Mouse (Mus musculus): ENCODE data around the gene BC030499. TPM values are rescaled to one million over a fixed set of nuclear protein-coding genes. Genes with fewer than 3 reads are reported as not detected.
"Not testable (repeated sequence)": the region's sequence is repeated elsewhere in the genome, so short reads cannot be mapped to it uniquely, and the experiment has no call there.

BC030499 gene
- total and polyA plus RNA-seq, 3 experiments = 0.73 to 1.1 TPM; not detected in 1

- Histone ChIP-seq H3K4me1 (ENCODE audit: control insufficient read depth in 1 of 2, insufficient read depth in 2 of 2, low read length in 2 of 2) (0 out of 4 replicates have a peak, but pooled peaks cover 0 to 2% of the 10 kb centered on the region in 2 experiments), H3K27me3 (ENCODE audit: control insufficient read depth in 1 of 2, insufficient read depth in 2 of 2, low read length in 2 of 2) (no peaks in the 10 kb centered on the region), H3K36me3 (ENCODE audit: control insufficient read depth in 1 of 2, insufficient read depth in 2 of 2, low read length in 2 of 2) (peaks cover 0 to 34% of the 10 kb centered on the region in 2 experiments; a peak in 2 of 4 replicates), H3K27ac (ENCODE audit: control insufficient read depth, low read depth, low read length) (no peak overlapping the region), H3K4me3 (ENCODE audit: control insufficient read depth in 1 of 2, insufficient read depth in 1 of 2, low read depth in 2 of 2, low read length in 2 of 2) (no peak overlapping the region), H3K79me2 (ENCODE audit: control insufficient read depth, insufficient read depth, low read length, poor library complexity) (no peaks in the 10 kb centered on the region), H3K9ac (ENCODE audit: control insufficient read depth, low read depth, low read length, poor library complexity, severe bottlenecking) (no peak overlapping the region), H3K9me3 (replicated peaks; ENCODE audit: insufficient read depth, low read length) (no peaks in the 10 kb centered on the region)
- no peak for DNase-seq (ENCODE audit: low read depth, low spot score)
- no peak for TF ChIP-seq USF2 (IDR thresholded peaks at IDR 0.05; ENCODE audit: borderline replicate concordance in 1 of 2, insufficient read depth in 1 of 2, low read depth in 1 of 2, low read length in 2 of 2)
- TF ChIP-seq GABPA (IDR thresholded peaks at IDR 0.05; ENCODE audit: low read depth, low read length) = no peak
- no peak for TF ChIP-seq MYC (IDR thresholded peaks at IDR 0.05; ENCODE audit: low read depth, low read length)
- no peak for TF ChIP-seq NELFE (IDR thresholded peaks at IDR 0.05; ENCODE audit: low read depth, low read length)
- TF ChIP-seq CHD1 (IDR thresholded peaks at IDR 0.05; ENCODE audit: low read depth, low read length) = no peak
- no peak for TF ChIP-seq BHLHE40 (IDR thresholded peaks at IDR 0.05; ENCODE audit: borderline replicate concordance, low read depth, low read length)
- no peak for TF ChIP-seq ELF1 (IDR thresholded peaks at IDR 0.05; ENCODE audit: low read depth, low read length)
- TF ChIP-seq ZNF384 (IDR thresholded peaks at IDR 0.05; ENCODE audit: low read depth, low read length) = no peak
- no peak for TF ChIP-seq TAL1 (IDR thresholded peaks at IDR 0.05; ENCODE audit: low read length)
- TF ChIP-seq USF1 (IDR thresholded peaks at IDR 0.05; ENCODE audit: low read depth, low read length) = no peak
- no peak for TF ChIP-seq ZC3H11A (IDR thresholded peaks at IDR 0.05; ENCODE audit: low read depth, low read length)
- TF ChIP-seq MXI1 (IDR thresholded peaks at IDR 0.05; ENCODE audit: low read depth, low read length) = no peak
- TF ChIP-seq MYB (IDR thresholded peaks at IDR 0.05; ENCODE audit: low read depth, low read length) = no peak
These were observed 15.0 kb upstream of the BC030499 start for GRCm38 (mm10) chr11:78275596-78275995.

- TF ChIP-seq RAD21 (IDR thresholded peaks at IDR 0.05; ENCODE audit: low read depth, low read length) (peak; percentile 41), SMC3 (IDR thresholded peaks at IDR 0.05; ENCODE audit: low read depth, low read length) (peak; percentile 41), ZNF384 (IDR thresholded peaks at IDR 0.05; ENCODE audit: low read depth, low read length) (peak; percentile 90), CTCF (IDR thresholded peaks at IDR 0.05 in 2 of 3, conservative IDR thresholded peaks at IDR 0.05 in 1 of 3; ENCODE audit: control insufficient read depth in 1 of 3, insufficient read depth in 1 of 3, low read depth in 2 of 3, low read length in 3 of 3, poor library complexity in 1 of 3, severe bottlenecking in 1 of 3) (peak; percentile 42 to 64 (median 61))
- not testable (repeated sequence) for H3K27me3 ChIP-seq (ENCODE audit: control insufficient read depth in 1 of 2, insufficient read depth in 2 of 2, low read length in 2 of 2); H3K4me3 ChIP-seq (ENCODE audit: control insufficient read depth in 1 of 2, insufficient read depth in 1 of 2, low read depth in 2 of 2, low read length in 2 of 2); H3K9ac ChIP-seq (ENCODE audit: control insufficient read depth, low read depth, low read length, poor library complexity, severe bottlenecking); H3K79me2 ChIP-seq (ENCODE audit: control insufficient read depth, insufficient read depth, low read length, poor library complexity); H3K27ac ChIP-seq (ENCODE audit: control insufficient read depth, low read depth, low read length); H3K9me3 ChIP-seq (replicated peaks; ENCODE audit: insufficient read depth, low read length); H3K4me1 ChIP-seq (ENCODE audit: control insufficient read depth in 1 of 2, insufficient read depth in 2 of 2, low read length in 2 of 2)
- DNase-seq (ENCODE audit: low read depth, low spot score) = peak; percentile 77
- peaks cover 0 to 36% of the 10 kb centered on the region in 2 experiments; a peak in 2 of 4 replicates for H3K36me3 ChIP-seq (ENCODE audit: control insufficient read depth in 1 of 2, insufficient read depth in 2 of 2, low read length in 2 of 2)
These were observed 14.5 kb upstream of the BC030499 start for GRCm38 (mm10) chr11:78276169-78276568.
